Mouse (Mus musculus): ENCODE data around the gene Rrm1.
"Not testable (repeated sequence)": the region's sequence is repeated elsewhere in the genome, so short reads cannot be mapped to it uniquely, and the experiment has no call there.

- not testable (repeated sequence) for TF ChIP-seq CTCF (IDR thresholded peaks at IDR 0.05; ENCODE audit: borderline replicate concordance, extremely low read depth, insufficient read depth, insufficient read length); POLR2A (IDR thresholded peaks at IDR 0.05; ENCODE audit: borderline replicate concordance, extremely low read depth, insufficient read depth, insufficient read length, poor library complexity, severe bottlenecking)
Measured at GRCm38 (mm10) chr7:102484766-102485165, 43.3 kb downstream of the Rrm1 start.
